Mouse (Mus musculus) MEL (cell line): ENCODE data around the gene Tcf25.

ENCODE experiments used
- BHLHE40 ChIP-seq: IDR thresholded peaks from 2 replicates; pipeline ENCODE4 v1.6.1; 2012; ENCODE audit warnings: low read depth, mild to moderate bottlenecking, inconsistent platforms, low read length, improper control_type of control experiment, borderline replicate concordance
- CTCF ChIP-seq, 3 experiments: IDR thresholded peaks in 2 of 3; conservative IDR thresholded peaks in 1 of 3; 2 replicates each; pipeline ENCODE4 v1.5.1; 2011 to 2012; ENCODE audit warnings: low read length in 3 of 3, low read depth in 2 of 3, mild to moderate bottlenecking in 2 of 3, improper control_type of control experiment in 1 of 3, inconsistent platforms in 1 of 3, mixed read lengths in 1 of 3, moderate library complexity in 1 of 3; ENCODE audit not compliant: control insufficient read depth in 1 of 3, insufficient read depth in 1 of 3, poor library complexity in 1 of 3, severe bottlenecking in 1 of 3
- GATA1 ChIP-seq: IDR thresholded peaks from 2 replicates; pipeline ENCODE4 v1.6.1; 2011; ENCODE audit warnings: low read depth, low read length, improper control_type of control experiment
- JUND ChIP-seq: IDR thresholded peaks from 2 replicates; pipeline ENCODE4 v1.6.1; 2011; ENCODE audit warnings: low read depth, mild to moderate bottlenecking, improper control_type of control experiment, low read length
- MEF2A ChIP-seq: IDR thresholded peaks from 2 replicates; pipeline ENCODE4 v1.6.1; 2014; ENCODE audit warnings: low read depth, mild to moderate bottlenecking, inconsistent platforms, low read length, improper control_type of control experiment; ENCODE audit not compliant: poor library complexity, insufficient replicate concordance, severe bottlenecking; ENCODE audit errors: extremely low read depth
- MXI1 ChIP-seq: IDR thresholded peaks from 2 replicates; pipeline ENCODE4 v1.6.1; 2011; ENCODE audit warnings: mild to moderate bottlenecking, low read depth, low read length, improper control_type of control experiment
- POLR2A ChIP-seq, 2 experiments: IDR thresholded peaks; 2 replicates each; pipeline ENCODE4 v1.6.1; 2011 to 2012; ENCODE audit warnings: low read length in 2 of 2, mild to moderate bottlenecking in 2 of 2, control low read depth in 1 of 2, improper control_type of control experiment in 1 of 2, low read depth in 1 of 2, moderate library complexity in 1 of 2; ENCODE audit not compliant: control insufficient read depth in 1 of 2, insufficient read depth in 1 of 2, poor library complexity in 1 of 2
- RCOR1 ChIP-seq: IDR thresholded peaks from 2 replicates; pipeline ENCODE4 v1.6.1; 2012; ENCODE audit warnings: low read depth, mild to moderate bottlenecking, inconsistent platforms, low read length, improper control_type of control experiment
- SIN3A ChIP-seq: IDR thresholded peaks from 2 replicates; pipeline ENCODE4 v1.6.1; 2012; ENCODE audit warnings: low read length, improper control_type of control experiment, inconsistent platforms
- SMC3 ChIP-seq: IDR thresholded peaks from 2 replicates; pipeline ENCODE4 v1.6.1; 2011; ENCODE audit warnings: low read depth, low read length, improper control_type of control experiment

DNA sequence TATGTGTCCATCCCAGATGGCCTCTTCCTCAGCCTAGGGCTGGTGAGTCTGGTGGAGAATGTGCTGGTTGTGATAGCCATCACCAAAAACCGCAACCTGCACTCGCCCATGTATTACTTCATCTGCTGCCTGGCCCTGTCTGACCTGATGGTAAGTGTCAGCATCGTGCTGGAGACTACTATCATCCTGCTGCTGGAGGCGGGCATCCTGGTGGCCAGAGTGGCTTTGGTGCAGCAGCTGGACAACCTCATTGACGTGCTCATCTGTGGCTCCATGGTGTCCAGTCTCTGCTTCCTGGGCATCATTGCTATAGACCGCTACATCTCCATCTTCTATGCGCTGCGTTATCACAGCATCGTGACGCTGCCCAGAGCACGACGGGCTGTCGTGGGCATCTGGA, 34.1 kb downstream of the Tcf25 start:
- no peak for TF ChIP-seq SMC3
- TF ChIP-seq MXI1 = no peak; the same call in 1 of the 2 replicates
- TF ChIP-seq POLR2A (IDR thresholded peaks at IDR 0.05; ENCODE audit: control insufficient read depth in 1 of 2, insufficient read depth in 1 of 2, low read depth in 1 of 2, low read length in 2 of 2, poor library complexity in 1 of 2) = no peak
- TF ChIP-seq BHLHE40 = no peak
- no peak for TF ChIP-seq CTCF (IDR thresholded peaks at IDR 0.05 in 2 of 3, conservative IDR thresholded peaks at IDR 0.05 in 1 of 3; ENCODE audit: control insufficient read depth in 1 of 3, insufficient read depth in 1 of 3, low read depth in 2 of 3, low read length in 3 of 3, poor library complexity in 1 of 3, severe bottlenecking in 1 of 3)
- no peak for TF ChIP-seq RCOR1
- no peak for TF ChIP-seq GATA1
- TF ChIP-seq MEF2A = no peak
- TF ChIP-seq SIN3A = no peak
- TF ChIP-seq JUND = no peak
